Mouse (Mus musculus) thymus, postnatal 25 days (tissue): ENCODE results near the gene Megf9.

Experiments
- DNase-seq: peaks from one replicate; pipeline ENCODE4 v3.0.0; 2022

Gene Megf9

DNA sequence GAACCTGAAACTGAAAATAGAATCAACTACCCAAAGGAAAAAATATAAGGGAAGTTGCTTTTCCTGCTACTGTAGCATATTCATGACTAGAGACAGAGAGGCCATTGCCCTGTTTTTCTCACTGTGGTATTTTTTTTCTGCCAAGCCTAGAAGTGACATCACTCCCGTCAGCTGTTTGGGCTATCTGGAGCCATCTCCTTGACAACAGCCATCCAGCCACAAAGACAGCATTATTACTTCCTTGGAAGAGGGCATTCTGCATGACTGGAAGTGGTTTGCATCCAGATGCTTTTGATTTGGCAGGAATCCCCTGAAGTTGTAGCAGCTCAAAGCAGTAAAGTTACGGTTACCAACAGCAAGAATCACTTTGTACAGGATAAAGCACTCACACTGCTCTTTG lies 122.7 kb downstream of the Megf9 start:
- no peak for DNase-seq

DNA sequence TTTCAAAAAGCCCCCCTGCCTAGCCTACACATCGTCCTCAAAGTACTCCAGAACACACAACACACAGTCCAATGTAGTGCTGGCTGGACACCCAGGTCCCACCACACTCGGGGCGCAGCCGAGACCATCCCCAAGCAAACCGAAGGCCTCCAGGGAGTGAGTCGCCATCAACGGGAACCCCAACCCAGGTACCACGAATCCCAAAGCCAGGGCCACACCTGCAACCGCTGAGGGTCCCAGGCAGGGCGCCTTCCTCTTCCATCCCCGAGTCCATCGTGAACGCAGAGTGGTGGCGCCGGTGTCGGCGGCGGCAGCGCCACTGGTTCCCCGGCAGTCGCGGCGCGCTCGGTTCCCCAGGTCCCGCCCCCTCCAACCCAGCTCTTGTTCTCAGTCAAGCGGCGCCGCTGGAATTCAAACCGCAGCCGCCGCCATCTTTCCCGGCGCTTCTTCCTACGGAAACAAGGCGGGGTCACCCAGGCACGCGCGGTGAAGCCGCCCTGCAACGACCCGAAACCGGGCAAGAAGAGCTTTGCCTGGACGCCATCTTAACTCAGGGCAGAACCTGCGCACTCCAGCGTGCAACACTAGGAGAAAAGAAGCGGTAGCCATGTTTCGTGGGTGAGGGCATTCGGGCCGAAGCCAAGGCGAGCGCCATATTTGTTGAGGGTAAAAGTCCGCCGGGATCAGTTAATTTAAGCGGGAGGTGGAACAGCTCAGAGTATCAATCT lies 124.6 kb downstream of the Megf9 start, which contains the start of gene Cdk5rap2:
Cdk5rap2 (minus strand) TSS at position 450 of the 728 bp plus-strand sequence.
- DNase-seq = peak; percentile 96

DNA sequence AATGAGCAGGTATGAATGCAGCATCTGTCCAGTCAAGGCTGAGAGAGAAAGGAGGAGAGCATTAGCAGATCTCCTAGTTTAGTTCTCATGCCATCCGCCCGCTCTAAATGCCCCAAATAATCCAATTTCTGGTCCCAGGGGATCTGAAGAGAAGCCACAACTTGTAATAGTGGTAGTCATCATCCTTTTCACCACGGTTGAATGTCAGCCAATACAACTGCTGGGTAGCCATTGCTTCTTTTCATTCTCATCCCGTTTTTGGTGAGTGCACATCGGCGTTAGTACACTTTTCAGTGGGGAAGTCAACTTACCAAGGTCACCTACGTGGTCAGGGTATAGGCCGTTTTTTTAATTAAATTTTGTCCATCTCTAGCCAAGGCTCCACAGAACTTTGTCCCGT lies 125.3 kb downstream of the Megf9 start:
- peak; percentile 2 for DNase-seq

DNA sequence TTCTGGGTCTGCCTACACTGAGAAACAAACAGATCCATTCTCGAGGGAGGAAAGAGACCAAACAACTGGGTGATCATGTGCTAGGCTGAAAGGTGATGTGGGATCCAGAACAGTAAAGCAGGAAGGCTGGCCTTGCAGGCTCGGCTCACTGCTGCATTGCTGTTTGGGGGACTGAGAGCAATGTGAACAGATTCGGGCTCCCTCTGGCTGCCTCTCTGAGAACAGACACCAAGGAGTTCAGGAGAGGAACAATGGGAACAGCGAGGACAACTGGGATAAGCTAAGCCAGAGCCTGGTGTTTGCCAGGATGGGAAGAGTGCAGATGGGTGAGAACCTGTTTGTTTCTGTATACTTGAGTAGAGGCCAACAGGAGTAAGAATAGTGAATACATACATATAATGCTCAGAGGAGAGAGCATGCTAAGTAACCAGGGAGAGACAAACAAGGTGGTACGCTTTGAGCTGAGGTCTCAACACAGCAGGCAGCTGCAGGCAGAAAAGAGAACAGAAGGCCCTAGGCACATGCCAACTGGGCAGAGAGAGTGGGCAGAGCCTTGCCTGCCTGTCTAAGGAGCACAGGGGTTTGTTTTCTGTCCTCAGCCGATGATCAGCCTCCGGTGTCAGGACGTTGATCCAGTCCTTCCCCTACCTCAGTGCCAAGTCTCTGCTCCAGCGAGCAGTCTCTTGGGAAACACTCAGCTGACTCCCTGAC lies 132.5 kb downstream of the Megf9 start:
- no peak for DNase-seq

DNA sequence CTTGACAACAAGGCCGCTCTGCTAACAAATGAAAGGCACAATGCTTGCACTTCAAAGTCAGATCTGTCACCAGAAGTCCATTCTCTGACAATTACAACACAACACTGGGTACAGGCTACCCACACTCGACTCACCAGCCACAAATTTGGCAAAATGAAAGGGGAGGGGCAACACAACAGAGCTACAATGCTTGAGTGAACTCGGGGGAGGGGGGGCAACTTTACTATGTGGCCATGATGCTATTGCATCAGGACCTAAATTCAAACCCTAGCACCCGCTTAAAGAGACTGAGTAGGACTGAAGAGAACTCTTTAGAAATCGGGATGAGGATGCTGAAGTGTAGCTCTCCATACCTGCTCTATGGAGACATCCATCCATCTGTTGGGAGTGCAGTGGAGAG lies 135.3 kb downstream of the Megf9 start:
- DNase-seq = no peak

DNA sequence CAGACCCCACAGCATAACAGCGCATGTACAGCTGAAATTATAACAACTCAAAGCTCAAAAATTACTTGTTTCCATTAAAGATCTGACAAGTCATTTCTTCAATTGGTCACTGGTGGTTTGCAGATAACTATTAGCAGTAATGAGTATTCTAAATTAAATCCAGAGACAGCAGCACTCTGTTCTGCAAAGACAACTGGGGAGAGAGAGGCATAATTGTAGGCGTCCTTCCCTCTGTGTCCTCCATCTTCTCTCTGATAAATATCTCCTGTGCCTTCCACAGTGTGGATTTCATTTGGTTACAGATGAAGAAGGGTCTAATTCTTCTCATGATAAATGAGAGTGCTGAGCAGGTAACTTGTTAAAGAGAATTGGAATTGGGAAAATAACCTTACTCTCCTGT lies 135.7 kb downstream of the Megf9 start:
- DNase-seq = no peak

DNA sequence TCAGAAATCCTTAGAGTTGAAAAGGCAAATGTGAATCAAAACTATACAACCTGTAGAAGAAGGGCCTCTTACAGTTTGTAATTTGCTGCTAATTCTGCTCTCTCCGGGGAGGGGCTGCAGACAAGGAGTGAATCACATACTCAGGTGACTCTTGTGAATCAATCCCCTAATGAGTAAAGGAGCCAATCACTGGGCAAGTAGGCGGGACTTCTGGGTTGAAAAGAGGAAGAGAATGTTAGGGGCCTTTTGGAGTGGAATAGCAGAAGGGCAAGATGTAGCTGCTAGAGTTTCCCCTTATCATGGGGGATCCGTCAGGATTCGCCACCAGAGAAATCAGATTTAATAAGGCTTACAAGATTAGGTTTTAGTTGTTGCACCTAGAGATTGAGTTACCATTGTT lies 136.7 kb downstream of the Megf9 start:
- DNase-seq = no peak

DNA sequence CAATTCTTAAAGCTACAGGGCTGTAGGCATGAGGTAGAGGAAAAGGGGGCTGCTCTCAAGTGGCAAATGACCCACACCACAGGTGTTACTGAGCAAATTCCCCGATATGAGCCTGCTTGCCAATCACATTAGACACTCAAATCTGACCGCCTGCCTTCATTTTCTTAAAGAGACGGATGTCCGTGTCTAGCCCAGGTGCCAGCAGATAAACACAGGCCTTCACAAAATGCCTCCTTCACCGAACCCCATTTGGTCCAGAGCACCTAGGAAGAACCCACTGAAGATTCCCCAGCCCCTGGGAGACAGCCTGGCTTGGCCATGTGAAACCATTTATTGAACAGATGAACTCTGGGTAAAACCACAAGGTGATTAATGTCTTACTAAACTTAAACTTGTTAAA lies 138.1 kb downstream of the Megf9 start:
- no peak for DNase-seq

DNA sequence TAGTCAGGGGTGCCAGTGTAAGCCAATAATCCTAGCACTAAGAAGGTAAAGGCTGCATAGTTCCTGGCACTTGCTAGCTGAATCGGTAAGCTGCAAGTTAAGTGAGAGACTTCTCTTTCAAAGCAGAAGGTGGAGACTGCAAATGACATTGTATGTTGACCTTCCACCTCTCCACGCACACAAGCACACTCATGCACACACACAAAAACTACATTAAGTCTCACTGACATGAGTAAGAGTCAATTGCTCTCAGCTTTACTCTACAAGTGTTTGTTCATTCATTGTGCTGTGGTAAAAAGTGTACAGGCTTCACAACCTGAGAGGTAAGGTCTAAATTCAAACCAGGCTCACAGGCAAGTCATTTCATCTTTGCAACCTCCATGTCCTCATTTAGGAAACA lies 140.1 kb downstream of the Megf9 start:
- no peak for DNase-seq

DNA sequence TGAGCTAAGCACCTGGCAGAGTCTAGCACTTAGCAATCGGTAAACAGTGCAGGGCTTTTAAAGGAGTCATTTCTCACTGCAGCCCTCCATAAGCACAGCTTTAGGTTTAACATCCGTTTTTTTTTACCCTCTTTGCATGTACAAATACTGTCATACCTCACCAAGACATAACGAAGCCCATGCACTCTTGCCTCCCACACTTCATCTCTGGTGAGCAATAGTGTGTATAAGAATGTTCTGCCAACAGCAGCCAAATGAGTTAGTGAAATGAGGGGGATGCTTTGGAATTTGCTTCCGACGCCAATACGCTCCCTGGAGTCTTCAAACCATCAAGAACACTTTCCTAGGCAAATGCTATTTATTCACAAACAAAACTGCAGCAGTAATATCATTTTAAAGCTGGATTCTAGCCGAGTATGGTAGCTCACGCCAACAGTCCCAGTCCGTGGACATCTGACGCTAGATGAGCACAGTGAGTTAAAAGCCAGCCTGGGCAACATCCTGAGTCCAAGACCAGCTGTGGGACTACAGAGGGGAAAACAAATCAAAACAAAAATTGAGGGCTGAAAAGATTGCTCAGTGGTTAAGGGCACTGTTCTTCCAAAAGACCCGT lies 142.9 kb downstream of the Megf9 start:
- DNase-seq = no peak

DNA sequence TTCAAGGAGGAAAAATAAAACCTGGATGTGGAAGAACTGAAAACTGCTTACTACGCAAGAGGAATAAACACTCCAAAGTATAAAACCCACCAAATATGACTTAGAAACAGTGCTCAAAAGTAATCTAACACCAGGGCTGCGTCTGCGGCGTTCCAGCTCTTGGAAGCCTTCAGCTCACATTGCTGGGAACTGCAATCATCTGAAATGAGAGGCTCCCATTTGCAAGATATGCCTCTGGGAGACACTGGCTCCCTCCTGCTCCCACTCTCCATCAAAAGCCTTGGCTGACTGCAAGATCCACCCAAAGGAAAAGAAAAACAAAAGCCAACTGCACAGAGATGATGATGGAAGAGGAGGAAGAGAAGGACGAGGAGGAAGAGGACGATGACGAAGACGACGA lies 143.7 kb downstream of the Megf9 start:
- DNase-seq = no peak

DNA sequence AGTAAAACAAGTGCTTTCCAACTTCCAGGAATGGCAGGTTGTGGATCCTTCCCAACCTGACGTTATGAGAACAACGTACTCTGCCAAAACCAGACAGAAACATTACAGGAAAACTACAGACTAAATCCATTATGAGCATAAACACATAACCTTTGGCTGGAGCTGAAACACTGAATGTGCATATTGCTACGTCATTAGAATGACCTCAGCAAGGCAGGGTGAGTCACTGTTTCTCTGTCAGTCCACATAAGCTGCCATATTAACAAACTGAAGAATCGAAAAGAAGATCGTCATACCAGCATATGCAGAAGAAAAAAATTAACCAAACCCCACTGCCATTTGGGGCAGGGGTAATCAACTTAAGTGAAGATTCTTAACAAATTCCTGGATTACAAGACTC lies 148.6 kb downstream of the Megf9 start:
- DNase-seq = no peak

DNA sequence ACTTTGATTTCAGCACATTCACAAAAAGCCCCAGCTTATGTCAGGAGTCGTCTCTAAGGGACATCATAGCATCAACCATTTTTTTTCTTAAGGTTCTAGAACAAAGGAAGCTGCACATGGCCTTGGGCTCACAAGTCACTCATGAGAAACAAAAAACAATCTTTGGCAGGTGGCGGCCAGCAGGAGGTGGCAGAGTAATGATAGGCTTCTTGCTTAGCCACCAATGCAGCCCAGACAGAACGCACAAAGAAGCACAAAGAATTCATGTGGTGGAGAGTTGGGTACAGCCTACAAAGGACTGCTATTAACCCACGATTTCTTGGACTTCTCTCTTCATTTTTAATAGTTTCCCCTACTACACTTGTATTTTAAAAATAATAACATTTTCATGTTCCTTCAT lies 157.4 kb downstream of the Megf9 start:
- DNase-seq = no peak
